Mouse (Mus musculus): ENCODE data around the gene Ppt2.

The Ppt2 gene

DNA sequence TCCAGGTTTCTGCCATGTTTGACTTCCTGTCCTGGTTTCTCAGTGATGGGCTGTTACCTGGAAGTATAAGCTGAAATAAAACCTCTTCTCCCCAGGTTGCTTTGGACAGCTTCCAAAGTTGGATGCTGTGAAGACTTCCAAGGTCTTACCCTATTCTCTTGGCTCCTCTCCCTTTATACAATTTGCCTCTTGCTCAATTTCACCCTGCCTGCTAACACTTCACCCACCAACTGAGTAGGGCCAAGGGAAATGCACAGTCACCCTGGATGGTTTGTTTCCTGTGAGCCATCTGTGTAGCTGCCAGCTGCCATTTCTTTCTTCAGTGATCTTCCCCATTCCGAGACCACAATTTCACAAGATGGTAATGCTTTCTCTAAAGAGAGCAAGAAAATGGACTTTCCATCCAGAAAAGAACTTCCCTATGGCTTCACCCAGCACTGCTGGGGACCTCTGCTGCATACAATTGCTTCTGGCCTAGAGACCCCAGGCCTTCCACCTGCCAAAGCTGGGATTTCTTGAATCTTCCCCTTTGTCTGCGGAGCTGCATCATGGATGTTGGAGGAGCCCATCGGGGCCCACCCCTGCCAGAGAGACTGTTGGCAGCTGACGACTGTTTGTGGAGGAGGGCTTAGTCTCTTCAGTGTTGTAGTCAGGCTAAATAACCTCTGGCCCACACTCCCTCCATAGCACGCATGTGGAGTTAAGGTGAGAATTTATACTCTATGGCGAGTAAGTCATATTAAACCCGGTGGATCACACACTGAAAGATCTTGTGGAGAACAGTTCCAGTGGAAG, 11.3 kb upstream of the Ppt2 start:
- no peak for DNase-seq (ENCODE audit: low spot score in 2 of 2)

GRCm38 (mm10) chr17:34637459-34637858, 9.1 kb upstream of the Ppt2 start:
- no peak for DNase-seq (ENCODE audit: low spot score in 2 of 2)

DNA sequence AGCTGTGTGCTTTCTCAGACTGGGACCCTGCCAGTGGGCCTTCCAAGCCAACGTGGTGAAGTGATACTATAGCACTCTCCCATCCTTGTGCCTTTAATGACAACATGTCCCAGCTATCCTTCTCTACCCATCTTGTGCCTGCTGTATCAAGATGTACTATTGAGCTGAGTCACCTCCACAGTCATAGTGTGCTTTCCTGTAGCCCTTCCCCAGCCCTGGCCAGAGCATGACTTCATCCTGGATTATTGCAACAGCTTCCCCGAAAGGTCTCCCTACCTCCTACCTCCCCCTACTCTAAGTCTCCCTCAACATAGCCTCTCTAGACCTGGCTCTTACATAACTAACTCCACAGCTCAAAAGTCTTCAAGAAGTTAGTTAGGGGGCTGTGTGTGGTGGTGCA, 7.4 kb upstream of the Ppt2 start:
- DNase-seq (ENCODE audit: low spot score in 2 of 2) = no peak

GRCm38 (mm10) chr17:34632261-34632691, 4.0 kb upstream of the Ppt2 start:
- peak; percentile 79 to 85 for DNase-seq (ENCODE audit: low spot score in 2 of 2)

GRCm38 (mm10) chr17:34631647-34632046, 3.3 kb upstream of the Ppt2 start:
- peak in 1 of 2 experiments; percentile 30 for DNase-seq (ENCODE audit: low spot score in 2 of 2)

DNA sequence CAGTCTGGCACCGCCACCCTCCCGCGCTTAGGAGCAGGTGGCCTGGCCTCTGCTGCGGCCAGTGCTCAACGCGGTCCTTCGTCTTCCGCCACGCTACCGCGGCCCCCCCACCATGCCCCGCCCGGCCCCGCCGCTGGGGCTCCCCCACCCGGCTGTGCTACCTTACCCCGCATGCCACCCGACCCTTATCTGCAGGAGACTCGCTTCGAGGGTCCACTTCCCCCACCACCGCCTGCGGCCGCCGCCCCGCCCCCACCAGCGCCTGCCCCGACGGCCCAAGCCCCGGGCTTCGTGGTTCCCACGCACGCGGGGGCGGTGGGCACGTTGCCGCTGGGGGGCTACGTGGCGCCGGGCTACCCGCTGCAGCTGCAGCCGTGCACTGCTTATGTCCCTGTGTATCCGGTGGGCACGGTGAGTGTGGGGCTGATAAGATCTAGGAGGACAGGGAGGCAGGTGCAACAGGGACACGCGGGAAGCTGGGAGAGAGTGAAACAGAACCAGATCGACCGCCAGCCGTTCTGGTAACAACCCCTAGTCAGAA, 2.5 kb upstream of the Ppt2 start:
- peak in 1 of 2 experiments; percentile 41 for DNase-seq (ENCODE audit: low spot score in 2 of 2)

DNA sequence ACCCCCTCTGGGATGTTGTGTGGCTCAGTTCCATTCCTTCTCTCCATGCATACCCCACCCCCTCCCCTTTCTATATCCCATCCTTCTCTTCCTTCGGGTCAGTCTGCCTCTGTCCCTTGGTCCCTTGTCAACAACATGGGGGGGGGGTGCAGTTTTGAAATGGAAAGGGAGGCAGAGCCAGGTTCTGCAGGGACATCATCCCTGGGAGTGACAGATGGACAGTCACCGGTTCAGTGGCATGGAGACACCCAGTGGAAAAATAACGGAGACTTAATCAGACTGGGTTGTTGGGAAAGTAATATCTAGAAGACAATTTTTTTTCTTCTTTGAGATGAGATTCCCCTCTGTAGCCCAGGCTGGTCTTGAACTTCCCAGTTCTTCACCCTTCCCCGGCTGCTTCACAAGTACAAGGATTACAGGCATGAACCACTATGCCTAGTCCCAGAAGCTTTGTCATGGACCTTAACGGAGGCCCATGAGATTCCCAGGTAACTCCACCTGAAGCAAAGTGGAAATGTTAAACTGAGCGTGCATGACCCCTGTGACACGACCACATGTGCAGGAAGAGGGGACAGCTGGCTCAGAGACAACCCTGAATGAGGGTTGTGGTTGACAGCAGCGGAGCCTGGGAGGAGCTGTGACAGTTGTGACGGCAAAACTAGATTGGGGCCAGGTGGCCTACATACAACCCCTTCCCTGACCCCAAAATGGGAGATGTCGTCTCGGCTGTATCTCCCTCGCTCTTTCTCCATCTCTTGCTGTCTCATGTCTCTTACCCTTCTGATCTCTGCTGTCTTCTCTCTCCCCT, 1.7 kb upstream of the Ppt2 start:
- no peak for DNase-seq (ENCODE audit: low spot score in 2 of 2)

DNA sequence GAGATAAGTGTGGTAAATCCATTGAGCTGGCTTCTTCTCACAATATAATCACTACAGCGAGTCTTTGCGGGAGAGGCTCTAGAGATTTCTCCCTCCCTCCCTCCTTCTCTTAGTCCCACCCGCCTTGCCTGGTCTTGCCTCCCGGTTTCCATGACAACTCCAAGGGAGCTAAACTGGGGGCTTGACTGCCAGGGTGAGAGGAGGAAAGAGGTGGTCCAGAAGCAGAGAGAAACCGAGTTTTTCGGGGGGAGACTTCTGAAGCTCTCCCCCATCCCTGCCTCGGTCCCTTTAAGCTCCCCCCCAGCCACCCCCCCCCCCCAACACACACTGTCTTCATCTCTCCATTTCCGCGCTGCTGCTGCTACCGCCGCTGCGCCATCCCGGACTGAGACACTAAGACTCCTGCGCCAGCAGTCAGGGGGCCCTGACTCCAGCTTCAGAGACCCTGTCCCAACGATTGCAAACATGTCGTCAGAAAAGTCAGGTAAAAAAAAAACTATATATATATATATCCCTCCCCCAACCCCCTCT, 976 bp upstream of the Ppt2 start, which contains the start of gene Prrt1:
Gene Prrt1, plus strand, starts transcription at position 313 of the 531 bp plus-strand sequence.
- peak in 1 of 2 experiments; percentile 61 for DNase-seq (ENCODE audit: low spot score in 2 of 2)

- DNase-seq (ENCODE audit: low spot score in 2 of 2) = no peak
Observed at GRCm38 (mm10) chr17:34628644-34628967, 296 bp upstream of the Ppt2 start.

- peak; percentile 86 to 88 for DNase-seq (ENCODE audit: low spot score in 2 of 2)
Observed at GRCm38 (mm10) chr17:34627093-34627942, 992 bp downstream of the Ppt2 start.

GRCm38 (mm10) chr17:34626773-34627092, 1.6 kb downstream of the Ppt2 start:
- DNase-seq (ENCODE audit: low spot score in 2 of 2) = no peak

- DNase-seq (ENCODE audit: low spot score in 2 of 2) = no peak
Observed at GRCm38 (mm10) chr17:34626062-34626772, 2.1 kb downstream of the Ppt2 start.

DNA sequence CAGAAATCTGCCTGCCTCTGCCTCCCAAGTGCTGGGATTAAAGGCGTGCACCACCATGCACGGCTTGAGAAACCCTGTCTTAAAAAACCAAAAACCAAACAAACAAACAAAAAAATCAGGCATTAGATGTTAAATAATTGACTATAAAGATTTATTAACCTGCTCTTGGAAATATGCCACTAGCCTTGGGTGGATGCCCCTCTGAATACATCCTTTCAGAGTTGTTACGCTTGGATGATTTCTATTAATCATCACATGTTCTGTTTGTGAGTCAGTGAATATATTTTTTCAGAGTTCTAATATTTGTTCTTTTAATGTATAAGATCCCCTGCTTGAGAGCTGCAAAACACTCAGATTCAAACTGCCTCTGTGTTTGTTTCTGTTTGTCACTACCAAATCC, 3.3 kb downstream of the Ppt2 start:
- no peak for DNase-seq (ENCODE audit: low spot score in 2 of 2)

DNA sequence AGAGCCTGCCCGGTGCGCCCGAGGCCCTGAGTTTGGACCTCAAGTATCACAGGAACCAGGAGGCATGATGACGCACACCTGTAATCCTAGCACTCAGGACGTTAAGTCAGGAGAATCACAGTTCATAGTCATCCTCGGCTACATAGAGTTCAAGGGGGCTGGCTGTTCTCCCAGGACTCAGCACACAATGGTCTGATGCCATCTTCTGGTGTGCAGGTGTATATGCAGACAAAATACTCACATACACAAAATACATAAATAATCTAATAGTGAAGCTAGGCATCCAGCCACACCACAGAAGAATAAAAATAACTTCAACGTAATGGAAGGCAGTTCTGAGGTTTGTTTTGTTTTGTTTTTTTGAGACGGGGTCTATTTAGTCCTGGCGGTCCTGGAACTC, 5.1 kb downstream of the Ppt2 start:
- no peak for DNase-seq (ENCODE audit: low spot score in 2 of 2)

DNA sequence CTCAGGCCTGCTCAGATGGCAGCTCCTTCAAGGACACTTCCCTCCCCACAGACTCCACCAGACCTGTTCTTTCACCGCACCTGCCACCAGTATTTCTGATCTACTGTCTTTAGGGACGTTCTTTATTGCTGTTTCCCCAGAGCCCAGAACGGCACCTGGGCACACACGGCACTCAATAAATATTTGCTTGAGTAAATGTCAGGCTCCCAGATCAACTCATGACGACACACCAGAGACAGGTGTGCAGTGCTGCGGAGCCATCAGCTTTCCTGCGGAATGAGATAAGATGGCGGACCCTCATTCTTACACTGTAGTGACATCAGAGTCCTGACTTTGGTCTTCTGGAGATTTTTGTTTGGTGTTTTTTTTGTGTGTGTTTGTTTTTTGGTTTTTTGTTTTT, 7.3 kb downstream of the Ppt2 start:
- DNase-seq (ENCODE audit: low spot score in 2 of 2) = no peak

DNA sequence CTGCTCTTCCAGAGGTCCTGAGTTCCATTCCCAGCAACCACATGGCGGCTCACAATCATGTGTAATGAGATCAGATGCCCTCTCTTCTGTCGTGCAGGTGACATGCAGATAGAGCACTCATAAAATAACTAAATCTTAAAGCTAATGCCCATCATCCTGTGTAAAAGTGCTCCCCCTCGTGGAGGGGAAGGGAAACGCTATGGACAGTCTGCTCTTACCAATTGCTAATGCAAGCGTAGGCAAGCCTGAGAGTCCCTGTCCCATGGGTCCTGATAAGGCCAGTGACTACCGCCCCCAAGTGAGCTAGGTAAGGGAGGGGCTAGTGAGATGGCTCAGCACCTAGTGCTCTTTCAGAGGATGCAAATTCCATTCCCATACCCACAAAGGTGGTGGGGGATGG, 9.3 kb downstream of the Ppt2 start:
- peak in 1 of 2 experiments; percentile 49 for DNase-seq (ENCODE audit: low spot score in 2 of 2)

DNA sequence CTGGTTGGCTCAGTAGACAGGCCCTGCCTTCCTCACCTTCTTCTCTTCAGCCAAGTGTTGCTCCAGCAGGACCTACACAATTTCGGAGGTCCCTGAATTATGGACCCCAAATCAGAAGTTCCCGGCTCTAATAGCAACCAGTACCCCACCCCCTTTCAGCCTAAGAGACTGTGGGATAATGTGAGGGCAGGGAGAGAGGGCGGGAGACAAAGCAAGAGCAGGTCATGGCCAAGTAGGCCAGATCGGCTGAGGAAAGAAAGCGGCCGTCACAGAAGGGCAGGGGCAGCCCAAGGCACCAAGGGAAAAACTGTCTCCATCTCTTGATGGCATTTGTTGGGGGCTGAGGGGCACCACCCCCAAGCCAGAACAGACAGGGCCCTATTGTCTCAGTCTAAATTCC, 12.4 kb downstream of the Ppt2 start, which contains the start of gene Egfl8:
Gene Egfl8, minus strand, starts transcription at position 101 of the 400 bp plus-strand sequence.
- no peak for DNase-seq (ENCODE audit: low spot score in 2 of 2)

GRCm38 (mm10) chr17:34613830-34614229, 14.5 kb downstream of the Ppt2 start:
- DNase-seq (ENCODE audit: low spot score in 2 of 2) = no peak

DNA sequence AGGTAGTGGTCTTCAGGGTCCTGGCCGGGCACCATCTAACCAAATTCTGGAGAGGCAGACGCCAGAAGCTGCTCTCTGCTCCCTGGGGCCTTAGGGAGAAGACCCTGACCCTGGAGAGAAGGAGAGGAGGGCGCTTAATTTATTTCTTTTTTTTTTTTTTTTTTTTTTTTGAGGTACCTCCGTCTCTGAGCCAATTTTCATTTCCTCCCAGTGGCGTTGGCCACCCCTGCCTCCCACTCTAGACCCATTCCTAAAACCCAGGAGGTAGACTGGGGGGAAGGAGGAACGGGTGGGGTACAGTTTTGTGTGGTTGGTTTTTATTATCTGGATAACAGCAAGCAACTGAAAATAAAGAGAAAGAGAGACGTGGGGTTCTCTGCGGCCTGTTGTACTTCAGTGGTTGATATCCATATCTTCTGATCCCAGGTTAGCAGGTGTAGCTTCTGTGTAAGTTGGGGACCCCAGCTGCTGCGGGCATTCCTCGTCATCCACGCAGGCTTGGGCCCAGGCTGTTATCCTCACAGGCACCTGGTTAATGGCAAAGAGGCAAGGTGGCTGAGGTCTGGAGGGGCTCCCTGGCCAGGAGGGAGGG, 15.2 kb downstream of the Ppt2 start:
- DNase-seq (ENCODE audit: low spot score in 2 of 2) = no peak

- DNase-seq (ENCODE audit: low spot score in 2 of 2) = no peak
Observed at GRCm38 (mm10) chr17:34611050-34611449, 17.3 kb downstream of the Ppt2 start.

Data from frontal cortex, postnatal 10 days (tissue).